Mouse (Mus musculus) activated CD4-positive, CD25-positive, alpha-beta regulatory T cell, adult 9 weeks (primary cell): ENCODE measurements around the gene Isl2. TPM values are rescaled to one million over a fixed set of nuclear protein-coding genes. Genes with fewer than 3 reads are reported as not detected.

ENCODE experiments used
- polyA plus RNA-seq: library from polyadenylated mRNA; unstranded; fragments of 100-300 nt; shearing (Covaris generic); gene quantifications from one replicate; pipeline ENCODE4 v1.2.1, GENCODE M21; 2017

Gene Isl2
- polyA plus RNA-seq = not detected

DNA sequence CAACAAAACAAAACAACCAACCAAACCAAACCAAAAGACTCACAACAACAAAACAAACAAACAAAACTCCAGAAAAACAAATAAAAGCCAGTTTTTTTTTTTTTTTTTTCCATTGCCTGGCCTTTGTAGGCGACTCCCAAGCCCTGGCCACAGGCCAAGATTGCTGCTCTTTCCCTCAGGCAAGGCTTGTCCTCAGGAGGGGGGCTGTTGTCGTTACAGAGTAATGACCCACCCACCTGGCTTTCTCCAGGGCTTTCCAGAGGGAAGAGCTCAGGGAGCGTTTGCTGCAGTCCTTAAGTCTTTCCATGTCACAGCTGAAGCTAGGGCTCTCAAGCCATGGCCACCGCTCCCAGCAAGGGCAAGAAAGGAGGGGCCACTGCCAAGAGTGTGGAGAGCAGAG, at the start of gene Isl2:
Gene Isl2 (plus strand): TSS at position 296 of the 400 bp plus-strand sequence.

DNA sequence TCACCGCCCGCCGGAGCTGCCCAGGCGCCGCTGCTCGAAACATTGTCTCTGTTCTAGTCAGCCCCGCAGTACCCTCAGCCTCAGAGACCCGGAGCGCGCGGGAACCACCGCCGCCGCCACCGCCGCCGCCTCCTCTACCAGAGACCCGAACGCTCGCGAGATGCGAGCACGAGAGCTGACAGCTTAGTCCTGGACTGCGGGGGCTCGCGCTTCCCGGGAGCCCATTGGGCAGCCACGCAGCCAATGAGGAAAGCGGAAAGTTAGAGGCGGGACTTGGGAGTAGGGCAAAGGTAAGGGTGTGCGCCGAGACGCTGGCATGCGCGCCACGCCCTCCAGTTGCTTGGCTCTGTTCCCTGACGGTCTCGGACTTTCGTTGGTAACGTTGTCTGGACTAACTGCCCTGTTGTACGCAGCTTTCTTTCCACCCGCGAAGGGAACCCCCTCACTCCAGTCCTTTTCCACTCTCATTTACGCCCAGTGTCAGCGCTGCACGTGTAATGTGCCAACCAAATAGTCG, 26.4 kb upstream of the Isl2 start, which contains the start of gene Etfa:
Gene Etfa (minus strand): TSS at position 217 of the 517 bp plus-strand sequence.

Other genes starting within 250 kb of the Isl2 start
- 4.5 TPM for gene Nrg4, start 211.8 kb upstream of the Isl2 start, polyA plus RNA-seq
- gene Tmem266, start 211.8 kb upstream of the Isl2 start, polyA plus RNA-seq = not detected
- gene Etfa, start 26.4 kb upstream of the Isl2 start, polyA plus RNA-seq = 120 TPM